Mouse (Mus musculus): ENCODE data around the gene Magoh. TPM values are rescaled to one million over a fixed set of nuclear protein-coding genes. Genes with fewer than 3 reads are reported as not detected.

The Magoh gene
- total and polyA plus RNA-seq, 3 experiments = 207 to 276 TPM; not detected in 1

- Histone ChIP-seq H3K4me1 (ENCODE audit: control insufficient read depth in 1 of 2, insufficient read depth in 2 of 2, low read length in 2 of 2) (no peaks in the 10 kb centered on the region), H3K9me3 (replicated peaks; ENCODE audit: insufficient read depth, low read length) (no peaks in the 10 kb centered on the region), H3K4me3 (ENCODE audit: control insufficient read depth in 1 of 2, insufficient read depth in 1 of 2, low read depth in 2 of 2, low read length in 2 of 2) (no peak overlapping the region), H3K9ac (ENCODE audit: control insufficient read depth, low read depth, low read length, poor library complexity, severe bottlenecking) (no peak overlapping the region), H3K27ac (ENCODE audit: control insufficient read depth, low read depth, low read length) (no peak overlapping the region), H3K79me2 (ENCODE audit: control insufficient read depth, insufficient read depth, low read length, poor library complexity) (no peaks in the 10 kb centered on the region), H3K36me3 (ENCODE audit: control insufficient read depth in 1 of 2, insufficient read depth in 2 of 2, low read length in 2 of 2) (no peaks in the 10 kb centered on the region; a peak in 2 of 4 replicates), H3K27me3 (ENCODE audit: control insufficient read depth in 1 of 2, insufficient read depth in 2 of 2, low read length in 2 of 2) (no peaks in the 10 kb centered on the region)
- no peak for DNase-seq (ENCODE audit: low read depth, low spot score)
- TF ChIP-seq MYC (IDR thresholded peaks at IDR 0.05; ENCODE audit: low read depth, low read length) = no peak
- TF ChIP-seq ZKSCAN1 (IDR thresholded peaks at IDR 0.05; ENCODE audit: low read depth, low read length) = no peak
- no peak for TF ChIP-seq ELF1 (IDR thresholded peaks at IDR 0.05; ENCODE audit: low read depth, low read length)
- no peak for TF ChIP-seq MXI1 (IDR thresholded peaks at IDR 0.05; ENCODE audit: low read depth, low read length)
- TF ChIP-seq NRF1 (IDR thresholded peaks at IDR 0.05; ENCODE audit: insufficient read depth, low read depth, low read length, poor library complexity, severe bottlenecking) = no peak
- TF ChIP-seq NELFE (IDR thresholded peaks at IDR 0.05; ENCODE audit: low read depth, low read length) = no peak
- TF ChIP-seq MYB (IDR thresholded peaks at IDR 0.05; ENCODE audit: low read depth, low read length) = no peak
Measured at GRCm38 (mm10) chr4:107846795-107847194, 32.8 kb upstream of the Magoh start.

- H3K27me3 ChIP-seq (ENCODE audit: control insufficient read depth in 1 of 2, insufficient read depth in 2 of 2, low read length in 2 of 2) = no peaks in the 10 kb centered on the region
- no peaks in the 10 kb centered on the region for H3K79me2 ChIP-seq (ENCODE audit: control insufficient read depth, insufficient read depth, low read length, poor library complexity)
- DNase-seq (ENCODE audit: low read depth, low spot score) = no peak
- no peak overlapping the region for H3K27ac ChIP-seq (ENCODE audit: control insufficient read depth, low read depth, low read length)
- no peak overlapping the region for H3K9ac ChIP-seq (ENCODE audit: control insufficient read depth, low read depth, low read length, poor library complexity, severe bottlenecking)
- no peaks in the 10 kb centered on the region for H3K9me3 ChIP-seq (replicated peaks; ENCODE audit: insufficient read depth, low read length)
- no peaks in the 10 kb centered on the region for H3K4me1 ChIP-seq (ENCODE audit: control insufficient read depth in 1 of 2, insufficient read depth in 2 of 2, low read length in 2 of 2)
- TF ChIP-seq MAZ (IDR thresholded peaks at IDR 0.05; ENCODE audit: low read depth, low read length) (no peak), NRF1 (IDR thresholded peaks at IDR 0.05; ENCODE audit: insufficient read depth, low read depth, low read length, poor library complexity, severe bottlenecking) (no peak), USF2 (IDR thresholded peaks at IDR 0.05; ENCODE audit: borderline replicate concordance in 1 of 2, insufficient read depth in 1 of 2, low read depth in 1 of 2, low read length in 2 of 2) (no peak), GATA1 (IDR thresholded peaks at IDR 0.05; ENCODE audit: low read depth, low read length) (no peak), MYC (IDR thresholded peaks at IDR 0.05; ENCODE audit: low read depth, low read length) (no peak), ETS1 (IDR thresholded peaks at IDR 0.05; ENCODE audit: low read depth, low read length) (no peak), ZMIZ1 (IDR thresholded peaks at IDR 0.05; ENCODE audit: low read depth, low read length) (no peak), NELFE (IDR thresholded peaks at IDR 0.05; ENCODE audit: low read depth, low read length) (no peak), RAD21 (IDR thresholded peaks at IDR 0.05; ENCODE audit: low read depth, low read length) (no peak), HCFC1 (IDR thresholded peaks at IDR 0.05; ENCODE audit: low read depth, low read length) (no peak), MEF2A (IDR thresholded peaks at IDR 0.05; ENCODE audit: extremely low read depth, insufficient replicate concordance, low read depth, low read length, poor library complexity, severe bottlenecking) (no peak), BHLHE40 (IDR thresholded peaks at IDR 0.05; ENCODE audit: borderline replicate concordance, low read depth, low read length) (no peak), POLR2A (IDR thresholded peaks at IDR 0.05; ENCODE audit: control insufficient read depth in 1 of 2, insufficient read depth in 1 of 2, low read depth in 1 of 2, low read length in 2 of 2, poor library complexity in 1 of 2) (no peak), MAFK (IDR thresholded peaks at IDR 0.05; ENCODE audit: borderline replicate concordance, low read depth, low read length) (no peak), ZC3H11A (IDR thresholded peaks at IDR 0.05; ENCODE audit: low read depth, low read length) (no peak), POLR2AphosphoS5 (IDR thresholded peaks at IDR 0.05; ENCODE audit: borderline replicate concordance, low read depth, low read length) (no peak), ZNF384 (IDR thresholded peaks at IDR 0.05; ENCODE audit: low read depth, low read length) (no peak), CHD1 (IDR thresholded peaks at IDR 0.05; ENCODE audit: low read depth, low read length) (no peak), KAT2A (conservative IDR thresholded peaks at IDR 0.05; ENCODE audit: low read depth, low read length) (no peak)
- no peak overlapping the region for H3K4me3 ChIP-seq (ENCODE audit: control insufficient read depth in 1 of 2, insufficient read depth in 1 of 2, low read depth in 2 of 2, low read length in 2 of 2)
- no peaks in the 10 kb centered on the region; a peak in 2 of 4 replicates for H3K36me3 ChIP-seq (ENCODE audit: control insufficient read depth in 1 of 2, insufficient read depth in 2 of 2, low read length in 2 of 2)
Measured at GRCm38 (mm10) chr4:107848546-107848945, 31.0 kb upstream of the Magoh start.

Measured in MEL (cell line).